Mouse (Mus musculus): ENCODE data around the gene Tlk2.

Tlk2 gene

DNA sequence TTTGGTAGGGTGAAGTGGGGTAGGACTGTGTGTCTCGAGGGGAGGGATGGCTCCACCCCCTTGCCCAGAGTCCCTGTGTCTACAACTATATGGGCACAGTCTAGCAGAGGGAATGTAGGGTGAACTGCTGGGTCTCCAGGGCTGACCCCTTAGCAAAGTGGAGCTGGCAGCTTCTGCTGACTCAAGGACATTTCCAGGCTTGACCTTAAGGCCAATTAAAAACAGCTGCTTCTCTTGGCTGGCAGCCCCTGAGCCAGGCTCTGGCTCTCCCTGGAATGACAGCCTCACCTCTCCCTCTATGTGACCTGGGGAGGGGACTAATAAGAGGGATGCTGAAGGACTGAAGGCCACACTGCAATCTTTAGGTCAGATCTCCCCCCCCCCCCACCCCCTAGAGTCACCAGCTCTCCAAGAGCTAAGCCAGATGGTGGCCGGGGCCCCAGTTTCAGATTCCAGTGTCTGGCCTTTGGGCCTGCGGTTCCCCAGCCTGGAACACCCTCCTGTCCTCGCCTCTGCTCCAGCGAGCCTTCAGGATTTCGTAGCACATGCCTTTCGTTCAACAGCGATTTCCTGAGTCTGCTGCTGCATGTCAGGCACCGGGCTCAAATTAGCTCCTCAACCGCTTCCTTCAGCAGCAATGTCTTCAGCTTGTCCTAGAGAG, 134.5 kb downstream of the Tlk2 start:
- no peak for DNase-seq (ENCODE audit: low spot score in 2 of 2)

- no peak for DNase-seq (ENCODE audit: low spot score in 2 of 2)
Observed at GRCm38 (mm10) chr11:105313633-105314014, 135.0 kb downstream of the Tlk2 start.

DNA sequence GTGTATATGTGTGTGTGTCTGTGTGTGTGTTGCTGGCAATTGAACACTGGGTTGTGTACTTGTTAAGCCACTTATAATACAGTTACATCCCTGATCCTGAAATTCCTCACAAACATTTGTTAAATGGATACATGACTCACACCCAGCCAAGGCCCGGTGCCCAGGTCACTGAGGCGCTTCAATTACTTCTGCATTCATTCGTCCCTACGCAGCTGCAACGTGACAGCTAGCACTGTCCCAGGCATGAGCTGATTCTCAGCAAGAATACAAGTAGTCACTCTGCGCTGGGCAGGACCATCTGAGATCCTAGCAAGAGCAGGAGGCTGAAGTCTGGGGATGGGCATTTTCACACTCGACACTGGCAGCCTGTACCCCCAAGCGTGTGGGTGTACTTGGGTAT, 136.7 kb downstream of the Tlk2 start:
- no peak for DNase-seq (ENCODE audit: low spot score in 2 of 2)

GRCm38 (mm10) chr11:105316121-105316520, 137.5 kb downstream of the Tlk2 start:
- no peak for DNase-seq (ENCODE audit: low spot score in 2 of 2)

GRCm38 (mm10) chr11:105317769-105318168, 139.2 kb downstream of the Tlk2 start:
- DNase-seq (ENCODE audit: low spot score in 2 of 2): no peak

- no peak for DNase-seq (ENCODE audit: low spot score in 2 of 2)
Observed at GRCm38 (mm10) chr11:105321090-105321489, 142.5 kb downstream of the Tlk2 start.

- DNase-seq (ENCODE audit: low spot score in 2 of 2): no peak
Observed at GRCm38 (mm10) chr11:105323530-105323929, 144.9 kb downstream of the Tlk2 start.

- no peak for DNase-seq (ENCODE audit: low spot score in 2 of 2)
Observed at GRCm38 (mm10) chr11:105327101-105327500, 148.5 kb downstream of the Tlk2 start.

- DNase-seq (ENCODE audit: low spot score in 2 of 2): no peak
Observed at GRCm38 (mm10) chr11:105329962-105330361, 151.4 kb downstream of the Tlk2 start.

DNA sequence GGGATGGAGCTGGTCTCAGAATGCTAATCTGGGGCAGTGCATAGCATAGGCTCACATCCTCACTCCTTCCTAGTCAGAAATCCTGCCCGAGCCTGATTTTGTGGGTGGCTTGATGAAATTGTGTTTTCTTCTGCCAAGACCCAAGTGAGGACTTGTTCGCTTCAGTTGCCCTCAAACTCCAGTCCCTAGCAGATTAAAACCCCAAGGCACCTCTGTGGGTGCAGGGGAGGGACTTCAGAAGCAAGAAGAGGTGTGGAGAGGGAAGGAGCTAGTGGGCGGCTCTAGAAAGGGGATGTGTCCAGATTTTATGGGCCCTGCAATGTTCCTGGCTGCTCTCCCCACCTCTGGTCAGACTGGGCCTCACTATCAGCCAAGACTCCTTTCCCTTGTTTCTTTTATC, 152.5 kb downstream of the Tlk2 start:
- DNase-seq (ENCODE audit: low spot score in 2 of 2): no peak

DNA sequence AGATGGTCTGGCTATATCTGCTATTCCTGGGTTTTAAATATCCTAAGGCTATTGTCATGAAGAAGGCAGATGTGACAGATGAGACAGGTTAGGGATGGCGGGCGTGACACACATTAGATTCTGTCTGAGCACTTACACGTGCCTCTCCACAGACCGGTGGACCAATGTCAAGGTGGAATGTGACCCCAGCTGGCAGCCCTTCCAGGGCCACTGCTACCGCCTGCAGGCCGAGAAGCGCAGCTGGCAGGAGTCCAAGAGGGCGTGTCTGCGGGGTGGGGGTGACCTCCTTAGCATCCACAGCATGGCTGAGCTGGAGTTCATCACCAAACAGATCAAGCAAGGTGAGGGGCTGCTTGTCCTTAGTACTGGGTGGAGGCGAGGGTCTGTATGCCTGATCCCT, 153.1 kb downstream of the Tlk2 start:
- DNase-seq (ENCODE audit: low spot score in 2 of 2): peak in 1 of 2 experiments; percentile 46

DNA sequence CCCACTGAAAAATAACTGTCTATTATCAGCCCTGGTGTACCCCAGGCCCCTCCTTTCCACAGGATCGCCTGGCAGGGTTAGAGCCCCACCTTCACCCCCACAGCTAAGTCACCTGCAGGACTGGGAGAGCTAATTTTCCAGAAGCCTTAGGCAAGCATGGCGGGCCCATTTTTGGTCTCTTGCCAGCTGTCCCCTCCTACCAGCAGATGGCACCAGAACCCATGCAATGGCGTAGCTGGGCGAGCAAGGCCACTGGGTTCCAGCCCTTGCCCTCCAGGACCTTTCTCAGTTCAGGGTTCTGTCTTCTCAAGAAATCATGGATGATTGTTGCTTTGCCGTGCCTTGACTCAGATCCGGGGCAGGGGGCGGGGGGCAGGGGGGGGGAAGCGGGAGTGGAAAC, 153.9 kb downstream of the Tlk2 start:
- peak; percentile 65 to 89 for DNase-seq (ENCODE audit: low spot score in 2 of 2)
